Mouse (Mus musculus) cerebellum, adult 2 months (tissue): ENCODE results near the gene Rnf130.

ENCODE experiments used
- CTCF ChIP-seq: fragments of 200-500 bp; IDR thresholded peaks from 2 replicates; pipeline ENCODE4 v1.5.1; 2011; ENCODE audit warnings: low read depth, mild to moderate bottlenecking, control low read depth, low read length, moderate library complexity, borderline replicate concordance; ENCODE audit not compliant: insufficient read depth
- POLR2A ChIP-seq: fragments of 200-500 bp; IDR thresholded peaks from 2 replicates; pipeline ENCODE4 v1.6.1; 2011; ENCODE audit warnings: low read length, control low read depth, borderline replicate concordance; ENCODE audit not compliant: insufficient read depth

DNA sequence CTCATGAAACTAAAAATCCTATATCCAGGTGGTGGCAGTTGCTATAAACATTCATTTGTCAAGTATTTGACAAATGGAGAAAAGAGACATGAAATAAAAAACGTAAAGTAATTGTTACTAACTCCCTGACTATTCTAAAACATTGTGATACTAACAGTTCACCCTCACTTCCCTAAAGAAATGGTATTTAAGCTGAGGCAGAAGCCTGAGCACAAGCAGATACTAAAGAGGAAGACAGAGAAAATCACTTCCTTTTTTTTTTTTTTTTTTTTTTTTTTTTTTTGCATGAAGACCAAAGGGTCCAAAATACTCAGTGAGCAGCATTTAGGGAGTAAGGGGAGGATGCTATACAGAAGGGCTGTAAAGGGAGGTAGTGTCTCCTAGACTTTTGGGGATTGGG lies 13.6 kb downstream of the Rnf130 start:
- TF ChIP-seq CTCF (no peak), POLR2A (no peak)
